Mouse (Mus musculus) spleen, adult 2 months (tissue): ENCODE data around the gene Cox15. TPM values are rescaled to one million over a fixed set of nuclear protein-coding genes. Genes with fewer than 3 reads are reported as not detected.
A peak's percentile ranks its signal among the peaks of the same experiment; 100 is the strongest.

ENCODE experiments used
- DNase-seq, 2 experiments: peaks; one replicate each; pipeline versions ENCODE4 v3.0.0 to v3.0.0-alpha.2; 2012 to 2021; ENCODE audit warnings: low spot score in 2 of 2, low read depth in 1 of 2
- H3K27ac ChIP-seq: fragments of 200-500 bp; 2 replicates; pipeline ENCODE4 v1.5.1; 2012; ENCODE audit warnings: low read length, inconsistent platforms; ENCODE audit not compliant: insufficient read depth
- H3K27me3 ChIP-seq: fragments of 200-500 bp; 2 replicates; pipeline ENCODE4 v1.6.1; 2012; ENCODE audit warnings: mild to moderate bottlenecking, moderate library complexity, low read length, inconsistent platforms; ENCODE audit not compliant: control insufficient read depth, insufficient read depth
- H3K36me3 ChIP-seq: fragments of 200-500 bp; 2 replicates; pipeline ENCODE4 v1.6.1; 2012; ENCODE audit warnings: mild to moderate bottlenecking, low read length, inconsistent platforms; ENCODE audit not compliant: control insufficient read depth, insufficient read depth
- H3K4me1 ChIP-seq: fragments of 200-500 bp; 2 replicates; pipeline ENCODE4 v1.6.1; 2011; ENCODE audit warnings: inconsistent platforms; ENCODE audit not compliant: control insufficient read depth, insufficient read depth, insufficient read length
- H3K4me3 ChIP-seq: fragments of 200-500 bp; 2 replicates; pipeline ENCODE4 v1.5.1; 2011; ENCODE audit warnings: mild to moderate bottlenecking, inconsistent platforms; ENCODE audit not compliant: insufficient read depth, insufficient read length; ENCODE audit errors: extremely low read depth
- CTCF ChIP-seq: fragments of 200-500 bp; IDR thresholded peaks from 2 replicates; pipeline ENCODE4 v1.5.1; 2011; ENCODE audit warnings: mild to moderate bottlenecking, inconsistent platforms; ENCODE audit not compliant: insufficient read depth, insufficient read length, insufficient replicate concordance; ENCODE audit errors: extremely low read depth
- POLR2A ChIP-seq: fragments of 200-500 bp; IDR thresholded peaks from 2 replicates; pipeline ENCODE4 v1.6.1; 2011; ENCODE audit warnings: low read depth, low read length, inconsistent platforms
- WGBS: fragments of 180-500 bp; shearing (Covaris S2); methylation state at CpG from one replicate; pipeline ENCODE4 v1.1.7; 2018; 5-methylcytosine and 5-hydroxymethylcytosine counted together
- polyA plus RNA-seq: library from polyadenylated mRNA; depleted of rRNA; stranded (reverse); fragments of >200 nt; gene quantifications from 2 replicates; pipeline ENCODE4 v1.2.3, GENCODE M21; 2012

Cox15 gene
- polyA plus RNA-seq, 1 experiment = 7.4 TPM

DNA sequence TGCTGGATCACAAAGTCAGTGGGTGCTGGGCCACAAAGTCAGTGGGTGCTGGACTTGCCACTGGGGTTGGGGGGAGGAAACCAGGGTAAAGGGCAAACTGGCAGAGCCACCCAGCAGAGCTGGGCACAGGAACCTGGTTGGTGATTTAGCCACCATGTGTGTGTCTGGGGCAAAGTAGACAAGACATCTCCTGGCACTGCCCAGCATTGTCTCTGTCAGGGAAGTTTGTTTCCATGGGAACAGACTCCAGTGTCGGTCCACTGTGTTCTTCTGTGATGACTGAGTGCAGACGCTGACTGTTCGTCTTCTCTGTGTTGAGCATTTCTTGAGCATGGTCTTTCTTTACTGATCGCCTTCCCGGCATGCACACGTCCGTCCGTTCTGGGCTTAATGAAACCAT is 43.5 kb downstream of the Cox15 start:
- H3K36me3 ChIP-seq = peaks cover 1% of the 10 kb centered on the region
- no peaks in the 10 kb centered on the region for H3K27me3 ChIP-seq
- H3K27ac ChIP-seq = peak overlapping the region; percentile 9; the same call in 1 of the 2 replicates
- TF ChIP-seq POLR2A (no peak), CTCF (no peak)
- H3K4me1 ChIP-seq = peaks cover 8% of the 10 kb centered on the region; the same call in 1 of the 2 replicates
- H3K4me3 ChIP-seq = no peak overlapping the region
- 94% methylated on average over 8 of the region's 8 CpGs for WGBS
- DNase-seq = no peak

- 95% methylated on average over 7 of the region's 7 CpGs for WGBS
- H3K36me3 ChIP-seq = peaks cover 2% of the 10 kb centered on the region
Observed at GRCm38 (mm10) chr19:43708206-43708605, 44.6 kb downstream of the Cox15 start.

DNA sequence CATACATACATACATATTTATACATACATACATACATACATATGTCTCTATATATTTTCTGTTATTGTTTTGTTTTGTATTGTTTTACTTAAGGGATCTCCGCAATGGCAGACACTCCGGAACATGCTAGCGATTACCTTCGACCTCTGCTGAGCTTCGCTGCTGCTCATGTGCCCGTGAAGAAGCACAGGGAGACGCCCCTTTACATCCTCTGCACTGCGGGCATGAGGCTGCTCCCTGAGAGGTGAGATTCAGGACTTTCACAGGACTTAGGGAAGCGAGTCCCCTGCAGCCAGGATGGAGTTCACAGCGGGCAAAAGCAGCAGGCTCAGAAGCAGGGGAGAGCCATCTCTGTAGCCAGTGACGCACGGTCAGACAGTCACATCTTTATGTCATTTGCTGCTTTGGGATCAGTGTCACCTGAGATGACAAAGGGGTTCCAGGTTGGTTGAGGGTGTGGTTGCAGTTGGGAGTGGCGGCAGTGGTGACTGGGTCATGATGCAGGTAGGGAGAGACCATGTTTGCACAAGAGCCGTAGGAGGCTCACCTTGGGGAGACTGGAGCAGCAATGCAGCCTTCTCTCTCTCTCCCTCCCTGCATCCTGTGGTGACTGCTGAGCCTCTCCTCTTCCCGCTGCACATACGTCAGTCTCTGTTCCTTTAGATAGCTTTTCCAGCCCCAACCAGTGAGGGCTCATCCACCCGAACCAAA is 47.9 kb downstream of the Cox15 start:
- Histone ChIP-seq H3K4me3 (no peak overlapping the region), H3K27ac (no peak overlapping the region), H3K36me3 (peaks cover 2% of the 10 kb centered on the region), H3K4me1 (peaks cover under 1% of the 10 kb centered on the region; the same call in 1 of the 2 replicates), H3K27me3 (no peaks in the 10 kb centered on the region)
- DNase-seq = no peak
- WGBS = 95% methylated on average over 17 of the region's 17 CpGs
- TF ChIP-seq POLR2A = no peak

More at GRCm38 (mm10) chr19:43708206-43708605, 44.6 kb downstream of the Cox15 start:
- DNase-seq = no peak
- Histone ChIP-seq H3K4me1 (peaks cover 8% of the 10 kb centered on the region; the same call in 1 of the 2 replicates), H3K4me3 (no peak overlapping the region), H3K27me3 (no peaks in the 10 kb centered on the region), H3K27ac (no peak overlapping the region)
- TF ChIP-seq POLR2A (no peak), CTCF (no peak)

- Histone ChIP-seq H3K4me1 (no peaks in the 10 kb centered on the region), H3K36me3 (peaks cover 2% of the 10 kb centered on the region), H3K27ac (no peak overlapping the region), H3K27me3 (no peaks in the 10 kb centered on the region), H3K4me3 (no peak overlapping the region)
- TF ChIP-seq CTCF (no peak), POLR2A (no peak)
- no peak for DNase-seq
- WGBS = 93% methylated on average over 11 of the region's 11 CpGs
Observed at GRCm38 (mm10) chr19:43704211-43704610, 48.6 kb downstream of the Cox15 start.

GRCm38 (mm10) chr19:43699763-43700155 is 53.0 kb downstream of the Cox15 start:
- DNase-seq = no peak
- Histone ChIP-seq H3K36me3 (0 out of 2 replicates have a peak, but pooled peaks cover 1% of the 10 kb centered on the region), H3K4me3 (no peak overlapping the region), H3K27me3 (no peaks in the 10 kb centered on the region), H3K27ac (no peak overlapping the region), H3K4me1 (no peaks in the 10 kb centered on the region)
- 90% methylated on average over 6 of the region's 6 CpGs for WGBS
- TF ChIP-seq POLR2A (no peak), CTCF (no peak)

DNA sequence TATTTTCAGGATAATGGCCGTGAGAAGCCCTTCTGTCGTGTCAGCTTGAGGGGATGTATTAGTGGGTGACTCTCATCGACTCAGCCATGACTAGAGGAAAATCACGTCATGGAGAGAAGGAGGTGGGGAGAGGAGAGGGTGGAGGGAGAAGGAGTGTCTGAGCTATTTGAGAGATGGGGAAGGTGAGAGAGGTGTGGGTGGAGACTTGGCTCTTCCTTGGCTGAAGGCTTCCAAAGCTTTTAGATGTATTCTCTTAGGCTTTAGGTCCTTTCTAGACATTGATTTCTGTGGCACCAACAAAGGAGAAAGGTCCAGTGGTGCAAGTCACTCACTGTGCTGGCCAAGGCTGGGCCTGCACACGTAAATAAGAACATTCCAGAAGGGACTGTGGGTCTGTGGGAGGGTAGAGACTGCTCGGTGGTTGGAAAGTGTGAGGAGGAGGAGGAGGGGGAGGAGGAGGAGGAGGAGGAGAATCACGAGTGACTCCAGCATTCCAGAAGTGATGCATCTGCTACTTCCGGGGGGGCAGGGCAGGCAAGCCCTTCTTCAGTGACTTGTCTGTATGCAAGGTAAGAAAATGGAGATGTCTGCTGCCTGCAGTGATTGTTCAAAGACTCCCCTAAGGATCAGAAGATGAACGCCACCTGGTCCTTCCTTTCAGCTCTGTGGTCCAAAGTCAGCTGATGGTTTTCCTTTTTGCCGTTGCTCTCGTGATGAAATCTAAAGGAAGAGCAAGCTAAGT is 53.6 kb downstream of the Cox15 start:
- Histone ChIP-seq H3K4me3 (no peak overlapping the region), H3K36me3 (0 out of 2 replicates have a peak, but pooled peaks cover 1% of the 10 kb centered on the region), H3K4me1 (no peaks in the 10 kb centered on the region), H3K27ac (no peak overlapping the region), H3K27me3 (no peaks in the 10 kb centered on the region)
- no peak for TF ChIP-seq CTCF
- TF ChIP-seq POLR2A = no peak
- 84% methylated on average over 11 of the region's 11 CpGs for WGBS
- no peak for DNase-seq

DNA sequence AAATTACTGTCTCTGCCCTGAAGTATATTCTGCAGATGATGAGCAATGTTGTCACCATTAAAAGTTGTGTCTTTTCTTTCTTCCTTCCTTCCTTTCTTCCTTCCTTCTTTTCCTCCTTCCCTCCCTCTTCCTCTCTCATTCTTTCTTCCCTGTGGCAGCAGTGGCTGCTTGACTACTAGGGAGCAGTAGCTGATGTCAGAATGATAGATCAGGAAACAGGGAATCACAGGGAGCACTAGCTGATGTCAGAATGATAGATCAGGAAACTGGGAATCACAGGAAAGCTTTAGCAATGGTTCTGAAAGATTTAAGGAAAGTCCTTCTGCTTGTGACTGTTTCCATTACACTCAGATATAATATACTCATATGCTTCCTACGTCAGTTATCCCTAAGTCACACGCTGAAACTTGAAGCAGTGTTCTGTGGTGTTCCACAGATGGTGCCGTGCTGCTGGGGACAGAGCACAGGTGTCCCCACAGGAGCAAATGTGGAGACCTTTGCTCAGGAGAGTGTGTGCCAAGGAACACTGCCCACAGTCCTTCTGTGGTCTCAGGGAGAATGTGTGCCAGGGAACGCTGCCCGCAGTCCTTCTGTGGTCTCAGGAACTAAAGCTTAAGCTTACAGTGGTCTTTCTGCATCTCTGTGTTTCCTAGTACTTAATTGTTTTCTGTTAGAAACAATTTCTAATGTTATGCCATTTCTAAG is 55.0 kb downstream of the Cox15 start:
- WGBS = 90% methylated on average over 5 of the region's 5 CpGs
- Histone ChIP-seq H3K4me1 (no peaks in the 10 kb centered on the region), H3K27ac (no peak overlapping the region), H3K4me3 (no peak overlapping the region), H3K27me3 (no peaks in the 10 kb centered on the region), H3K36me3 (no peaks in the 10 kb centered on the region)
- no peak for TF ChIP-seq POLR2A
- no peak for TF ChIP-seq CTCF
- DNase-seq = no peak
